Mouse (Mus musculus) spleen, adult 2 months (tissue): ENCODE results near the gene Mgp.

ENCODE experiments used
- CTCF ChIP-seq: fragments of 200-500 bp; IDR thresholded peaks from 2 replicates; pipeline ENCODE4 v1.5.1; 2011; ENCODE audit warnings: mild to moderate bottlenecking, inconsistent platforms; ENCODE audit not compliant: insufficient read depth, insufficient read length, insufficient replicate concordance; ENCODE audit errors: extremely low read depth
- POLR2A ChIP-seq: fragments of 200-500 bp; IDR thresholded peaks from 2 replicates; pipeline ENCODE4 v1.6.1; 2011; ENCODE audit warnings: low read depth, low read length, inconsistent platforms

DNA sequence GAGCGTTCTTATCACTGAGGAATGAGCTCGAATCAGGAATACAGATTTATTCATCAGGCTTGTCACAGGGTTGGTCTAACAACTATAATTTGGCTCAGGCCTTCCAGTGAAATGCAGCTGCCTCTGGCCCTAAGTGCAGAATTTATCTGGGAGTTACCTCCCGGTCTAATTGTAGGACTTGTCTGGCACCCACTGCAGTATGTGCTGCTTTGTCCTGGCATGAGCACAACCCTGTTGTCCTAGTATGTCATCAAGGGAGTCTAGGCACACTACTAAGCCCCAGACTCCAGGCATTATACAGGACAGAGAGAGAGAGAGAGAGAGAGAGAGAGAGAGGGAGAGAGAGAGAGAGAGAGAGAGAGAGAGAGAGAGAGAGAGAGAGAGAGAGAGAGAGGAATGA, 38.3 kb downstream of the Mgp start:
- no peak for TF ChIP-seq POLR2A
- no peak for TF ChIP-seq CTCF
